Mouse (Mus musculus) midbrain, postnatal 0 days (tissue): Measurements from ENCODE around the gene Asgr2. TPM values are rescaled to one million over a fixed set of nuclear protein-coding genes. Genes with fewer than 3 reads are reported as not detected.
A peak's percentile ranks its signal among the peaks of the same experiment; 100 is the strongest.

Experiments
- ATAC-seq: fragments of 200-750 bp; cut with Nextera tagmentation; 2 replicates; pipeline ENCODE4 v1.8.0; 2017; ENCODE audit warnings: moderate number of reproducible peaks, mild to moderate bottlenecking, moderate TSS enrichment, moderate library complexity; ENCODE audit not compliant: low FRiP score
- DNase-seq: peaks from one replicate; pipeline ENCODE4 v3.0.0-alpha.2; 2015; ENCODE audit warnings: low spot score
- H3K27ac ChIP-seq: fragments of 300-500 bp; sonication (generic); 2 replicates; pipeline ENCODE4 v1.5.1; 2014; ENCODE audit warnings: low read depth, mild to moderate bottlenecking, low read length, mixed read lengths
- H3K27me3 ChIP-seq: fragments of 300-500 bp; sonication (generic); 2 replicates; pipeline ENCODE4 v1.6.1; 2014; ENCODE audit warnings: low read length, control low read depth, mixed read lengths; ENCODE audit not compliant: insufficient read depth
- H3K36me3 ChIP-seq: fragments of 300-500 bp; sonication (generic); 2 replicates; pipeline ENCODE4 v1.6.1; 2014; ENCODE audit warnings: low read length, control low read depth, mixed read lengths; ENCODE audit not compliant: insufficient read depth
- H3K4me1 ChIP-seq: fragments of 300-500 bp; sonication (generic); 2 replicates; pipeline ENCODE4 v1.6.1; 2014; ENCODE audit warnings: mild to moderate bottlenecking, control low read depth, antibody characterized with exemption, low read length, mixed read lengths; ENCODE audit not compliant: insufficient read depth
- H3K4me2 ChIP-seq: fragments of 300-500 bp; sonication (generic); 2 replicates; pipeline ENCODE4 v1.6.1; 2014; ENCODE audit warnings: low read depth, mild to moderate bottlenecking, low read length, mixed read lengths; ENCODE audit not compliant: poor library complexity, severe bottlenecking
- H3K4me3 ChIP-seq: fragments of 300-500 bp; sonication (generic); 2 replicates; pipeline ENCODE4 v1.5.1; 2014; ENCODE audit warnings: low read depth, mild to moderate bottlenecking, low read length, moderate library complexity
- H3K9ac ChIP-seq: fragments of 300-500 bp; sonication (generic); replicated peaks from 2 replicates; pipeline ENCODE4 v1.6.1; 2014; ENCODE audit warnings: mild to moderate bottlenecking, low read length, moderate library complexity, mixed read lengths; ENCODE audit not compliant: poor library complexity, severe bottlenecking
- H3K9me3 ChIP-seq: fragments of 300-500 bp; sonication (generic); 2 replicates; pipeline ENCODE4 v1.6.1; 2016; ENCODE audit warnings: low read length, control low read depth
- CTCF ChIP-seq: IDR thresholded peaks from 2 replicates; pipeline ENCODE4 v1.5.1; 2016; ENCODE audit warnings: antibody characterized with exemption, mild to moderate bottlenecking
- WGBS: fragments of 180-500 bp; shearing (Covaris S2); extraction: QIAGEN DNeasy Blood & Tissue Kit; methylation state at CpG from one replicate; pipeline ENCODE4 v1.1.7; 2014; 5-methylcytosine and 5-hydroxymethylcytosine counted together
- polyA plus RNA-seq: library from polyadenylated mRNA; unstranded; fragments of >200 nt; fragmentation: Nextera tagmentation; extraction: Ambion mirVana; gene quantifications from 2 replicates; pipeline ENCODE4 v1.2.1, GENCODE M21; 2015
- total RNA-seq: library from RNA; depleted of rRNA; stranded (reverse); fragments of >200 nt; gene quantifications from 2 replicates; pipeline ENCODE4 v1.2.3, GENCODE M21; 2014

The Asgr2 gene
- total and polyA plus RNA-seq, 2 experiments from 2014 or later, result not detected

DNA sequence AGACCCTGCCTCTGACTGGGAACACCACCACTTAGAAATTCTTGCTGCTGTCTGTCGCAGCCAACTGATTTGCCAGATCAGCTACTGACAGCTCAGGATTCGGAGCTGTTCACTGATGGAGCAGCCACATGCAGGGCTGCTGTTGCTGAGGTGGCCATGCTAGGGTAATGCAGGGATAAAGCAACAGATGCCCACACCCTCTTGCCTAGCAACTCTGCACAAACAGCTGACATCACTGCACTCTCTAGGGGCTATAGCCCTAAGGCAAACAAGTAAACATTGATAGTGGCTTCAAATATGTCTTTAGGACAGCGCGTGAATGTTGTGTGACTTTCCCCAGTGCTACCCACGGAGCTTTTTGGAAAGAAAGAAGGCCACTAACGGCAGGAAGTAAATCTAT is 13.3 kb upstream of the Asgr2 start:
- Histone ChIP-seq H3K27ac (no peak overlapping the region), H3K4me2 (no peak overlapping the region), H3K4me3 (no peak overlapping the region), H3K36me3 (no peaks in the 10 kb centered on the region), H3K27me3 (no peaks in the 10 kb centered on the region), H3K4me1 (no peaks in the 10 kb centered on the region), H3K9ac (no peak overlapping the region), H3K9me3 (no peaks in the 10 kb centered on the region)
- no peak for TF ChIP-seq CTCF
- ATAC-seq, result no peak
- 62% methylated on average over 6 of the region's 6 CpGs for WGBS
- no peak for DNase-seq

DNA sequence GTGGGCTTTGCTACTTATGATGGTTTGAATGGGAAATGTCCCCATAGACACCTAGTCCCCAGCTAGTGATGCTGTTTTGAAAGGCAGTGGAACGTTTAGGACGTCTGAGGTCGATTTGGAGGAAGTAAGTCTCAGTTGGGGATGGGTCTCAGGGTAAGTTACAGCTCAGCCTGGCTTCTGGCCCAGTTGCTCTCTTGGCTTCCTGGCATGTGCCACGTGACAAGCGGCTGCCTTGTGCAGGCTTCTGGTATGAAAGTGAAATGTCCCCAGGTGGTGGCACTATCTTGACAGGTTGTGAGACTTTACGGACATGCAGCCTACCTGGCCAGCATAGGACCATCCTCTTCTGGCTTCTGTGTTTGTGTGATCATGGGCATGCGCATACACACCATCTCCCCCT is 12.5 kb upstream of the Asgr2 start:
- ATAC-seq (no peak), DNase-seq (peak; percentile 15)
- no peak overlapping the region for H3K9ac ChIP-seq
- no peaks in the 10 kb centered on the region for H3K4me1 ChIP-seq
- TF ChIP-seq CTCF, result no peak
- no peak overlapping the region for H3K4me3 ChIP-seq
- no peak overlapping the region for H3K4me2 ChIP-seq
- H3K27me3 ChIP-seq, result no peaks in the 10 kb centered on the region
- 70% methylated on average over 7 of the region's 7 CpGs for WGBS
- H3K36me3 ChIP-seq, result no peaks in the 10 kb centered on the region
- H3K27ac ChIP-seq, result no peak overlapping the region
- no peaks in the 10 kb centered on the region for H3K9me3 ChIP-seq

GRCm38 (mm10) chr11:70080803-70081590 is 11.4 kb upstream of the Asgr2 start:
- Histone ChIP-seq H3K9me3 (no peaks in the 10 kb centered on the region), H3K9ac (no peak overlapping the region), H3K27me3 (no peaks in the 10 kb centered on the region), H3K36me3 (no peaks in the 10 kb centered on the region), H3K4me2 (no peak overlapping the region), H3K27ac (no peak overlapping the region), H3K4me1 (no peaks in the 10 kb centered on the region), H3K4me3 (no peak overlapping the region)
- no peak for TF ChIP-seq CTCF
- DNase-seq (no peak), ATAC-seq (no peak)
- 88% methylated on average over 15 of the region's 15 CpGs for WGBS

DNA sequence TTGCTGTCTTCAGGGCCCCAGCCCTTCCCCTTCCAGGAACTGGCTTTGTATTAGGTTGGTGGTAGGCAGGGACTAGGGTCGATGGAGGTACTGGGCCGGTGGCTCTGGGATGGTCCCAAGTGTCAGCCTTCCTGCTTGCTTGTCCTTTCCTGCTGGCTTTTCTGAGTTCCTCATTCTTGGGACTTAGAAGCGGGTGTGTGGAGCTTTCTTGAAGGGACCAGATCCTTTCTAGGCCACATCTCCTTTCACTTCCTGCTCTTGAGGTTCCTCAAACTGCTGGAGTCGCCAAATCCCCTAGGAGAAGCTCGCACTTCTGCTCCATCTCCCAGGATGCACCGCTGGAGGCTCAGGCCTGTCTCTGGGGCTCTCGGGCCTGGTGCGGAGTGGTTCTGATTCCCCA is 7.9 kb upstream of the Asgr2 start:
- 77% methylated on average over 8 of the region's 8 CpGs for WGBS
- Histone ChIP-seq H3K4me2 (no peak overlapping the region), H3K4me3 (no peak overlapping the region), H3K4me1 (no peaks in the 10 kb centered on the region), H3K9me3 (no peaks in the 10 kb centered on the region), H3K9ac (no peak overlapping the region), H3K36me3 (no peaks in the 10 kb centered on the region), H3K27ac (no peak overlapping the region), H3K27me3 (no peaks in the 10 kb centered on the region)
- DNase-seq (no peak), ATAC-seq (no peak)
- TF ChIP-seq CTCF, result no peak

DNA sequence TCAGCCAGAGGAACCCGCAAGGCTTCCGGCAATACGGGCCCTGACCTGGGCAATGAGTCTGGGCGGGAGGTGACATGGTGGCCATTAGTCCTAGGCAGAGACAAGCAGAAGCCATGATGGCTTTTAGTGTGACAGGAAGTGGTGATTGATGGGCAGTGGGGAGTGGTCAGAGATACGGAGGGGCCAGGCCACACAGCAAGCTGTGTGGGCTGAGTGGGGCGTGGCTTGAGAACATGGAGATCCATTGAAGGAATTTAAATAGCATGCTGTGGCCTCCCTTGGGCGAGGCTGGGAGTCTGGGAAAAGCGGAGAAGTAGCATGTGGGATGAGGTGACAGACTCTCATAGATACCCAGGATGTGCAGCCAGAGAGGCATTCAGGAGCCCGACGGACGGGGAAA is 5.0 kb downstream of the Asgr2 start:
- Histone ChIP-seq H3K27ac (no peak overlapping the region), H3K4me1 (no peaks in the 10 kb centered on the region), H3K4me2 (no peak overlapping the region), H3K27me3 (no peaks in the 10 kb centered on the region), H3K9ac (no peak overlapping the region), H3K9me3 (no peaks in the 10 kb centered on the region), H3K36me3 (no peaks in the 10 kb centered on the region), H3K4me3 (no peak overlapping the region)
- TF ChIP-seq CTCF, result no peak
- no peak for DNase-seq
- ATAC-seq, result no peak
- 87% methylated on average over 11 of the region's 11 CpGs for WGBS

DNA sequence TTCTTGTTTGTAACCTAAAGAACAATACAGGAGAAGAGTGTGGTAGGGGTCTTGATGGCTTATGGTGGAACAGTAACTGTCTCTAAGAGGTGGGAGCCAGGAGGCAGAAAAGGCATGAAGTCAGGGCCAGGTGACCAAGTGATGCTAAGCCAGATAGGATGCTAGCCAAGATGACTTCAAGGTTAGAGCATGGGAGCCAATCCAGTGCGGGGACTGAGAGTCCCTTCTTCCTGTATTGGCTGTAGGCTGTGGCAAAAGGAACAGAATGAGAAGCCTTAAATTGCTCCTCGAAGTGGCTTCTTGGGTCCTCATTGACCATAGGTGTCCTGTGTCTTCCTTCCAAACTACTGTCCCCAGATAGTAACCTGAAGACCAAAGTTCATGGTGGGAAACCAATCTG is 6.7 kb downstream of the Asgr2 start:
- 74% methylated on average over 2 of the region's 2 CpGs for WGBS
- TF ChIP-seq CTCF, result no peak
- no peaks in the 10 kb centered on the region for H3K27me3 ChIP-seq
- H3K36me3 ChIP-seq, result no peaks in the 10 kb centered on the region
- no peak overlapping the region for H3K4me3 ChIP-seq
- no peak overlapping the region for H3K4me2 ChIP-seq
- DNase-seq (no peak), ATAC-seq (no peak)
- H3K27ac ChIP-seq, result no peak overlapping the region
- H3K9me3 ChIP-seq, result no peaks in the 10 kb centered on the region
- no peaks in the 10 kb centered on the region for H3K4me1 ChIP-seq
- H3K9ac ChIP-seq, result no peak overlapping the region
